Mouse (Mus musculus) ES-Bruce4 (cell line): ENCODE measurements around the gene Immp1l.

Source experiments
- CTCF ChIP-seq: IDR thresholded peaks from one replicate; pipeline ENCODE4 v1.8.1; 2011; ENCODE audit warnings: low read depth, low read length
- POLR2A ChIP-seq: IDR thresholded peaks from one replicate; pipeline ENCODE4 v1.8.1; 2011; ENCODE audit warnings: low read length; ENCODE audit not compliant: insufficient read depth

DNA sequence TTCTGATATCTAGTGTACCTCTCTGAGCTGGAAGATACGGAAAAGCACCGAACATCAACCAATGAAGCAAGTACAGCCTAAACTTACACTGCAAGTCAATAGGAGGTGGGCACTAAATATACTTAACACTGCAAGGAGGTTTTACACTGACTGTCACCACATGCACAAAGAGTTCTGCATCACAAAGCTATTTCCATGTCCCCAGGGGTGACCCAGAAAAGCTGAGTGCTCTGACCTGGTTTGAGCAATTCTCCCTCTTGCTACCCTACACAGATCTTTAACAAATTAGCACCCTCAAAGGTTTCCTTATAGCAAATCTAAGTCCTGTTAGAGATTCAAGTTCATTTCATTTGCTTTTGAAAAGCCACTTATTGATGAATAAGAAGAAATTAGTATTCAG, 73.6 kb downstream of the Immp1l start:
- no peak for TF ChIP-seq POLR2A
- TF ChIP-seq CTCF, result no peak
